Mouse (Mus musculus): ENCODE measurements at regions not wholly inside any gene's neighbourhood (a gene's known extent, or its start where the extent isn't known, plus 50 kb on each side); places are given as distances from the start of the nearest gene placed in this dataset.
A peak's percentile ranks its signal among the peaks of the same experiment; 100 is the strongest.

DNA sequence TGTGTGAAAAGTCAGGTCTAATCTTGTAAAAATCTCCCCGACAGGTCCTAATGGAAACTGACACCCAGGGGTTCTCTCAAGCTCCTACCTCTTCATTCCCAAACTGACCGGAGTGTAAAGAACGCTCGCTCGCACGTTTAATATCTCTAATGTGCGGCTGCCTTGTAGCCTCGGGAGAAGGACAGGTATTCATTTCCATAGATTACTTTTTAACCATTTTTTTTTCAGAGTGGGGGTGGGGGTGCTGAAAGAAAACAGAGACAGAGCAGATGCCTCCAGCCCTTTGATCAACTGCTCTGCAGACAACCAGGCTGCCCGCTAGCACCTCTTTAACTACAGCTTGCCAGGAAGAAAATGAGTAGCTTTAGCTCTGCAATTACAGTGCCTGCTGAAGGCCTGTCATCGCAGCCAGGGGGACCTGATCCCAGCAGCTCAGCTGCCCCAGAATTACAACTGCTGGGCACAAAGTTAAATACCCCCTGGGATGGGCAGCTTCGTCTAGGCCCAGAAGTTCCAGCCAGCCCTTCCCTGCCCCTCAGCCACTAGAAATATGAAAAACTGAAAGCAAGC is 282.3 kb upstream of the Msx2 start:
- no peak for TF ChIP-seq CTCF (conservative IDR thresholded peaks at IDR 0.05)
- no peak for DNase-seq (ENCODE audit: low spot score in 2 of 2)
- Histone ChIP-seq H3K27ac (no peak overlapping the region), H3K4me3 (no peak overlapping the region)

DNA sequence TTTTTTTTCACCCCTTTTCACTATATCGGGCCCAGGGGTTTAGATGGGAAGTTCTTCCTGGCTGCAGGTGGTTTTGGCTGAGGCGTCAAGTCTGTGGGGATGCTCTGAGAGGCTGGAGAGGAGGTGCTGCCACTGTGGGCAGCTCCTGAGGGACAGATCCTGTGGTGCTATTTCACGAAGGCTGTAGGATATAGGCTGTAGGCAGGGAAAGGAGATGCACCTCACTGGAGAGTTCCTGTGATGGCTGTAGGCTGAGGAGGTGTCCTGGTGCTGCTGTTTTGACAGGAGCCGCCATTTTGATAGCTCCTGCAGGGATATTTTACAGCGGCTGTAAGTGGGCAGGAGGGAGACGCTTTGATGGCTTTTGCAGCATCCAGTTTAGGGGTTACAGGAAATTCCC is 280.2 kb upstream of the Msx2 start:
- no peak overlapping the region for H3K4me3 ChIP-seq
- H3K27ac ChIP-seq = no peak overlapping the region
- no peak for TF ChIP-seq CTCF (conservative IDR thresholded peaks at IDR 0.05)
- DNase-seq (ENCODE audit: low spot score in 2 of 2) = no peak

DNA sequence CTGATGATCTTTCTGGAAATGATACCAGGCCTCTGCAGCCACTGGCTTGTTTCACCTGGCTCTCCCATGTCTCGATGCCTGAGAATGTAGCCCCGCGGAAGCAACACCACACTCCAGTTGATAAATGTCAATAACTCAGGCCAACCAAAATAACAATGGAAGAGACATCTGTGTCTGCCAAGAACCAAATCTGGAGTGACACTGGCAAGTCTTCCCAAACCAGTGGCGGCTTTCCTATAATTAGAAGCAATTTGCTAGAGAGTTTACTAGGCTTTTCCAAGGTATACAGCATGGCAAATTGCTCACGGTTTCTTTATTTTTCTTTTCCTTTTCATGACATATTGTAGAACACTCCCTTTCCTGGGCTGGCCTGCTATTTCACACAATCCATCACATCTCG is 268.1 kb upstream of the Msx2 start:
- no peak for TF ChIP-seq CTCF (conservative IDR thresholded peaks at IDR 0.05)
- no peak for DNase-seq (ENCODE audit: low spot score in 2 of 2)
- Histone ChIP-seq H3K4me3 (no peak overlapping the region), H3K27ac (no peak overlapping the region)

DNA sequence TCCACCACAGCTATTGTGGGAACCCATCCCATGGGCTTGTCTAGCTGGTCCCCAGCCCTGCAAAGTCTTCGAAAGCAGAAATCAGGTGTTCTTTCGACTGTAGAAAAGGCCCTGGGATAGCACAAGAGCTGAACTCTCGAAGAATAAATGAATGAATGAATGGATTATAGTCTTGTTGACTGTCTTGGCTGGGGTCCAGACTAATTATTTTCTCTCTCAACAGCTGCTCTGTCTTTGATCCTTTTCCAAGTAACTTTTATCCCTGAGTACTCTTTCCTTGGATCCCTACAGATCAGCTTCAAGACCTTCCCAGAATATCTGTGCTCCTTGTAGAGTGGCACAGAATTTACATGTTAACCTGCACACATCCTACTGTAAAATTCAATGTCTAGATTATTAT is 266.3 kb upstream of the Msx2 start:
- TF ChIP-seq CTCF (conservative IDR thresholded peaks at IDR 0.05) = no peak
- DNase-seq (ENCODE audit: low spot score in 2 of 2) = no peak
- Histone ChIP-seq H3K4me3 (no peak overlapping the region), H3K27ac (no peak overlapping the region)

DNA sequence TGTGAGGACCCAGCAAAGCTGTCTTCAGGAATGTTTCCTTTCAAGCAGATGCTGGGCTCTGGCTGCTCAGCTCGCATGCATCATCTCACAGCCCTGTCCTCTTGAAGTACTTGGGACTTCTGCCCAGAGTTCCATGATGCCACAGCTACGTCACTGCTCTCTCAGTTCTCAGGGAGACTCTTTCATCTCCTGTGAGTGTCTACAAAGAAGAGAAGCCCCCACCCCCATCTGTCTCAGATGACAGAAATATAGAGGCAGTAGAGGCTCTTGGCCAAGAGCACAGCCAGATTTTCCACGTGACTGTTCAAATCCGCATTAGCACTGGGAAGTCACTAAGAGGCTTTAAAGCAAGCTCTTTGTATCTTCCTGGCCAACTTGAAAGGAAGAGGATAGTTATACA is 262.1 kb upstream of the Msx2 start:
- Histone ChIP-seq H3K4me3 (no peak overlapping the region), H3K27ac (no peak overlapping the region)
- TF ChIP-seq CTCF (conservative IDR thresholded peaks at IDR 0.05) = no peak
- no peak for DNase-seq (ENCODE audit: low spot score in 2 of 2)

DNA sequence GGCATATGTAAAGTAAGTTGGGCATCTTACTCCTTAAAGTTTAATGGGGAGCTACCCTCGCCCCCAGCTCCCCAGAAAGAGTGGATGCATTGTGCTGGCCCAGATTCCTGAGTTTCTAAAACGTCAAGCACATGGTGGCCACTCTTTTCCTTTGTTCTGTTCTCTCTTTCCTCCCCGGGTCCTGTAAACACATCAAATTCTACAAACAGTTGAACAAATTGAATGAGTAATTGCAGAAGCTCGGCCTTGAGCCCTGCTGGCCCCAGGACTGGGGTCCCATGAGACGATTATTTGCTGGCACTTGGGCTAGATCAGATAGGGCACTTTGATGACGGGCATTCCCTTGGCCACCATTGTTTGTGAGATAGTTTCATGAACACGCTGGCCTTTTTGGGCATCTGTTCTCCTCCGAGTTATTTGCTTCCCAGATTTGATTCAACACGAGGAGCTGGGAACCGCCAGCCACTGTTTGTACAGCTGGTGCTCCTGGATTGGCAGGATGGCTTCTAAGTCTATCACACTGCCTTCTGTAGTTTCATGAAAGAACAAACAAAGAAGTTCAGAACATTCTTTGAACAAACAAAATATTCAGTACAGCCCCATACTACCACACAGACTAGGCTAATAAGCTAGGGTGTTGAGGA is 257.5 kb upstream of the Msx2 start:
- DNase-seq (ENCODE audit: low spot score in 2 of 2) = no peak
- Histone ChIP-seq H3K27ac (no peak overlapping the region), H3K4me3 (no peak overlapping the region)
- TF ChIP-seq CTCF (conservative IDR thresholded peaks at IDR 0.05) = no peak

DNA sequence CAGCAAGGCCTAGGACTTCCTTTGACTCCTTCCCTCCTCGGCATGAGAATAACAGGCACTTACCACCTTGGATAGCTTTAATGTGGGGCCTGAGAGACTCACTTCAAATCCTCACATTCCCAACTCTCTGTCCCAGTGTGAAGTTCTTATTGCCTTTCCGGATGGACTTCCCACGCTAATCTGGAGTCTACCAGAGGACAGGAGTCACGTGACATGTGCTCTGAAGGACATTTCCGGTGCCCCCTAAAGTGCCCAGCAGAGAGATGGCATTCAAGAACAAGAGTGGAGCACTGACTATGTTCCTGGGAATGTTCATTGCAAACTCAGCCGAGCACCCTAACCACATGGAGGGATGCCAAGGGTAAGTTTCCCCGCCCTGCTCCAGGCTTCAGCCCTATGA is 257.0 kb upstream of the Msx2 start:
- DNase-seq (ENCODE audit: low spot score in 2 of 2) = no peak
- Histone ChIP-seq H3K27ac (no peak overlapping the region), H3K4me3 (no peak overlapping the region)
- no peak for TF ChIP-seq CTCF (conservative IDR thresholded peaks at IDR 0.05)

DNA sequence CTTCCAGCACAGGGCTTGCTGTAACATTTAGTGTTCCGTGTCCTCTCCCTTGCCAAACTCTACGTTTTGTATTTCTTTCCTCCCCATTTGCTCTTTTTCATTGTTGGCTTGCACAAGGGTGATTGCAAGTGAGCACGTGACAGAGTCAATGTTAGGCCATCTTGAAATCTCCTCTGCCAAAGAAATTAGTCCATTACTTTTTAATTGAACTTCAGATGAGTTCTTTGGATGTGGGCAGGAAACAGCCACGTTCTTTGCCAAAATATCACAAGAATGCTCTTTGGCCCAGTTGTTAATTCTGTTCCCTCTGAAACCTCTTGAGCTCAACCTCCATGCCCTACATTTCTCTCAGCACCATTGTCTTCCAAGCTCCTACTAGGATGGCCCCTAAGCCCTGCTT is 253.2 kb upstream of the Msx2 start:
- DNase-seq (ENCODE audit: low spot score in 2 of 2) = no peak
- Histone ChIP-seq H3K27ac (no peak overlapping the region), H3K4me3 (no peak overlapping the region)
- no peak for TF ChIP-seq CTCF (conservative IDR thresholded peaks at IDR 0.05)

DNA sequence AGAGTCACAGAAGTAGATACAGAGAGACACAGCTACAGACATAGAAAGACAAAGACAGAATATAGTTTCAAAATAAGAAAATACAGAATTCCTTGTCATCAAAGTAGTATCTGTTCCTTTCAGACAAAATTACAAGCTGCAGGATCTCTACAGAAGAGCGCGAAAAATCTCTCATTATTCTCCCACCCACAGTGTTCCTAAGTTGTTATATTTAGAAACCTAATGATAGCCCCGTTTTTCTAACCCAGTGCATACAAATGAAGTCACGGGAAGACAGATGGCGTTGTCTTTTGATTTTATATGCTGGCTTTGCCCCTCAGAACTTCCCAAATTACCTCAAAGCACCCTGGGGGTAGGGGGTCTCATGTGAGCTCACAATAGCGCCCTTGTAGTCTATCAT is 250.0 kb upstream of the Msx2 start:
- TF ChIP-seq CTCF (conservative IDR thresholded peaks at IDR 0.05) = no peak
- Histone ChIP-seq H3K4me3 (no peak overlapping the region), H3K27ac (no peak overlapping the region)
- peak in 1 of 2 experiments; percentile 6 for DNase-seq (ENCODE audit: low spot score in 2 of 2)

DNA sequence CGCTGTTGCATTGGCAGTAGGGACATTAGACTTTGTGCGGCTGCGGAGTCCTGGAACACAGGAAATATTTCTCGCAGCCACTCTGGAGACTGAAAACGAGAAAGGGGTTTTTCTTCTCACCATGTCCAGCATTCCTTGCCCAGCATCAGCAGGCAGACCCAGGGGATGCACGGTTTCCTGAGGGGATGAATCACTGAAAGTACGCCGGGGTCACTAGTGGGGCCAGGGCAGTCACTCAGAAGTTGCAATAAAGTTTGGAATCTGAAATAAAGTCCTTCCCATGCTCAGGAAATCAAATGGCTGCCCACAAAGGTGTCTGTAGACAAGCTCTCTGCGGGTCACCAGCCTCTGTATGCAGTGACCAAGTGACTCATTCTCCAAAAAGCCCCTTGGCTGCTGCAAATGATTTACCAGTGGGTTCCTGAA is 248.2 kb upstream of the Msx2 start:
- no peak for TF ChIP-seq CTCF (conservative IDR thresholded peaks at IDR 0.05)
- Histone ChIP-seq H3K4me3 (no peak overlapping the region), H3K27ac (no peak overlapping the region)
- no peak for DNase-seq (ENCODE audit: low spot score in 2 of 2)

DNA sequence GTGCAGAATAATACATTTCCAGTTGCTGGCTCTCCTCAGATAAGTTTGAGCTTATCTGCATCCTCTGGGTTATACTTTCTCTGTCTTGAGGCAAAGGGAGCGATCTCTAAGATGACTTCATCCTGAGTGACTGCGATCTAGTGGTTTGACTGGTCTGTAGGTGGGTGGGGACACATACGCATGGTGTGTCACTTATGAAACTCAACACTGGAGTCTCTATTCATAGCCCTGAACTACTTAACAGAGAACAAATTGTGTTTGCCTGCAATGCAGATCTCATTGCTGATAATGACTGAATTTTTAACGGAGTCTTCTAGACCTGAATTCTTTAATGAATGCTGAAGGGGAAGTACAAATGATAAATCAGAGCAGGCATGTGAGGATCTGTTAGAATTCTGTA is 244.7 kb upstream of the Msx2 start:
- no peak for TF ChIP-seq CTCF (conservative IDR thresholded peaks at IDR 0.05)
- Histone ChIP-seq H3K27ac (no peak overlapping the region), H3K4me3 (no peak overlapping the region)
- peak in 1 of 2 experiments; percentile 8 for DNase-seq (ENCODE audit: low spot score in 2 of 2)

DNA sequence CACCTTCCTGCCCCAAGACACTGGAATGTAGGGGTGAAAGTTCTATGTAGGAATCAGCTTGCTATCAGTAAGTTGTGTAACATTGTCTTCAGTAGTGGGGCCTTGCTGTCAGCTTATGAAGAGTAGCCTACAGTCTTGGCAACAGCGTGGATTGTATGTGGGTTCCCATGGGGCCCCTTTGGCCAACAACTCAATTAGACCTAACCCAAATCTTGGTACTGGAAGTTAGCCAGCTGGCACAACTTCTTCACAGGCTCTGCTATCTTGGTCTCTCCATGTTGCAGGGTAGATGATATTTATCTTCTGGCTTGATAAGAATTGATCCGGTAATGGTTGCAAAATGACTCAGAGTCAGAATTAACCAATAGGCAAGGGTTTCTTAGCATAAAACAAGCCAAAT is 244.2 kb upstream of the Msx2 start:
- no peak for TF ChIP-seq CTCF (conservative IDR thresholded peaks at IDR 0.05)
- no peak overlapping the region for H3K27ac ChIP-seq
- H3K4me3 ChIP-seq = no peak overlapping the region
- DNase-seq (ENCODE audit: low spot score in 2 of 2) = no peak

DNA sequence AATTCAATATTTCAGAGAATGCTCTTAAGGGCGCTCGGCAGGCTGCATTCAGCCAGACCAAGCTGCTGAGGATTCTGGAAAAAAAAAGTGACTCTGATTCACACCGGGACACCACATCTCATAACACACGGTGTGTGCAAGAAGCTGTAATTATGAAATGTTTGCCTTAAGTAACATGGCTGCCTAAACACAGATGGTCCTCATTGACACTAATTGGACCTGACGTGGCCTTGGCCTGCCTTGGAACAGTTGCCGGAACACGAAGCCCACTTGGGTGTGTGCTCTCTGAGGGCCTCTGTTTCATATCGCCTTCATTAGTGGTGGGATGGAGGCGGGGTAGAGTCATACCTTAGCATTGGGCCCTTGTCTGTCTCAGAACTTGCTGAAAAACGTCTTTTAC is 236.2 kb upstream of the Msx2 start:
- TF ChIP-seq CTCF (conservative IDR thresholded peaks at IDR 0.05) = no peak
- no peak for DNase-seq (ENCODE audit: low spot score in 2 of 2)
- H3K4me3 ChIP-seq = no peak overlapping the region
- H3K27ac ChIP-seq = no peak overlapping the region

DNA sequence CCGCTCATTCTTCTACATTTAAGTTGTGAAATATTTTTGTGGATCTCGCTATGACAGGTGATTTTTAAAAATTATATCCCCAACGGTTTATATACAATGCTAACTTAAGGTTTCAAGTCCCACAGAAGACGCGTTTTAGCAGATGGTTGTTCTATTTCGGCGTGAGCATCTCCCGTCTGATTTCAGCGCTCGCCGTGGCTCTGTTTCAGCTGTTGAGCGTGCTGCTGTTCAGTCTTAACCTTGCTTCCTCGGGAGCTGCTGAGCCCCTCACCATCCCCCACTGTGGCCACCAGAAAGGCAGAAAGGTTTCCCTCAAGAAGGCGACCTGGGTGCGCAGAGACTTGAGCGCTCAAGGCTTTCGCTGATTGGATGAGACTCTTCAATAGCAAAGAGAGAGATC is 234.7 kb upstream of the Msx2 start:
- no peak for DNase-seq (ENCODE audit: low spot score in 2 of 2)
- TF ChIP-seq CTCF (conservative IDR thresholded peaks at IDR 0.05) = no peak
- no peak overlapping the region for H3K27ac ChIP-seq
- H3K4me3 ChIP-seq = no peak overlapping the region
